Mouse (Mus musculus) embryonic facial prominence, embryonic 14.5 days (tissue): Measurements from ENCODE around the gene Atm. TPM values are rescaled to one million over a fixed set of nuclear protein-coding genes. Genes with fewer than 3 reads are reported as not detected.

Source experiments
- ATAC-seq: fragments of 200-750 bp; cut with Nextera tagmentation; 2 replicates; pipeline ENCODE4 v1.8.0; 2017; ENCODE audit warnings: low read depth, moderate number of reproducible peaks, moderate TSS enrichment
- DNase-seq: peaks from one replicate; pipeline ENCODE4 v3.0.0-alpha.2; 2015; ENCODE audit warnings: low spot score
- H3K27ac ChIP-seq: fragments of 300-500 bp; sonication (generic); replicated peaks from 2 replicates; pipeline ENCODE4 v1.5.1; 2014; ENCODE audit warnings: low read depth, mild to moderate bottlenecking, low read length, moderate library complexity
- H3K27me3 ChIP-seq: fragments of 300-500 bp; sonication (generic); replicated peaks from 2 replicates; pipeline ENCODE4 v1.6.1; 2014; ENCODE audit warnings: low read length; ENCODE audit not compliant: control insufficient read depth, insufficient read depth
- H3K36me3 ChIP-seq: fragments of 300-500 bp; sonication (generic); 2 replicates; pipeline ENCODE4 v1.6.1; 2014; ENCODE audit warnings: low read length, mixed read lengths; ENCODE audit not compliant: control insufficient read depth, insufficient read depth
- H3K4me1 ChIP-seq: fragments of 300-500 bp; sonication (generic); 2 replicates; pipeline ENCODE4 v1.6.1; 2014; ENCODE audit warnings: antibody characterized with exemption, low read length; ENCODE audit not compliant: control insufficient read depth, insufficient read depth
- H3K4me2 ChIP-seq: fragments of 300-500 bp; sonication (generic); 2 replicates; pipeline ENCODE4 v1.6.1; 2014; ENCODE audit warnings: low read depth, mild to moderate bottlenecking, low read length, moderate library complexity, mixed read lengths
- H3K4me3 ChIP-seq: fragments of 300-500 bp; sonication (generic); 2 replicates; pipeline ENCODE4 v1.5.1; 2014; ENCODE audit warnings: low read depth, mild to moderate bottlenecking, low read length
- H3K9ac ChIP-seq: fragments of 300-500 bp; sonication (generic); 2 replicates; pipeline ENCODE4 v1.6.1; 2014; ENCODE audit warnings: low read depth, mild to moderate bottlenecking, low read length, moderate library complexity, mixed read lengths
- H3K9me3 ChIP-seq: fragments of 300-500 bp; sonication (generic); 2 replicates; pipeline ENCODE4 v1.6.1; 2016; ENCODE audit warnings: low read length; ENCODE audit not compliant: control insufficient read depth
- WGBS: fragments of 180-500 bp; shearing (Covaris S2); extraction: QIAGEN DNeasy Blood & Tissue Kit; methylation state at CpG from one replicate; pipeline ENCODE4 v1.1.7; 2014; 5-methylcytosine and 5-hydroxymethylcytosine counted together
- polyA plus RNA-seq: library from polyadenylated mRNA; unstranded; fragments of >200 nt; fragmentation: Nextera tagmentation; extraction: Ambion mirVana; gene quantifications from 2 replicates; pipeline ENCODE4 v1.2.1, GENCODE M21; 2014

The Atm gene
- 10.9 and 12.8 TPM in 2 replicates for polyA plus RNA-seq

DNA sequence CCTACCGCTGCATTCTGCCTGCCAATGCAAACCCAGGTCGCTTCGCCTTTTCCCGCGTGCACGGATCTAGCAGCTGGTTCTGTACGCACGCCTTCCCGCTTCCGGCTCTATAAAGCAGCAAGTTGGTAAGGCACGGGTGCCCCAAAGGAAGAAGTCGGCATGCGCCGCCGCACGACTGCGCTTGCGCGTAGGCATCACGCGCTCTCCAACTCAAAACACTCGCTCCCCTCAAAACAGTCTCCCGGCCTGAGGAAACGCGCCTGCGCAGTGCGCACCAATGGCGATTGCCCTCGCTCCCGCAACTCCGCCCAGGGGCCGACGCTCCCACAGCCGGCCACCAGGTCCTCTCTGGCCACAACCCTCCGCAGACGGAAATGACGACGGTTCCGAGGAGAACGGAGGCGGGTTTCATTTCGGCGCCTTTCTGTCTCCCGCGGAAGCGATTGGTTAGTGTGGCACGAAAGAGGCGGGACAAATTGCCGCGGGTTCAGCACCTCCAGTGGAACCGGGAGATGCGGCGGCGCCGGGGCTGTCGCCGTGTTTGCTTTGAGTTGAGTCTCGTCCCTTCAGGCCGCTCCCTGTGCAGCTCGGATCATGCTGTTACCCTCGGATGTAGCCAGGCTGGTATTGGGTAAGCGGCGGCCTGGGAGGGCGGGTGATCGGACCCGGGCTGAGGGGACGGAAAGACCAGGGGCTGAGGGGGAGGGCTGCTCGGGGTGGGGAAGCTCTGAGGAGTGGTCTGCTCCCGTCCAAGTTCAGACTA, at the start of gene Atm, which contains the start of gene Npat:
Gene Atm (minus strand): TSS at position 183 of the 763 bp plus-strand sequence.
Gene Npat (plus strand): TSS at position 490 of the 763 bp plus-strand sequence.
- WGBS: under 1% methylated on average over 53 of the region's 69 CpGs
- peak within 1 kb of the TSS; percentile 86 for H3K4me2 ChIP-seq
- H3K4me1 ChIP-seq: peaks cover 14% of the 10 kb centered on the region
- H3K27ac ChIP-seq: peak within 1 kb of the TSS; percentile 83
- ATAC-seq: peak; percentile 99
- peak within 1 kb of the TSS; percentile 80 for H3K4me3 ChIP-seq
- no peaks in the 10 kb centered on the region for H3K27me3 ChIP-seq
- peak within 1 kb of the TSS; percentile 84 for H3K9ac ChIP-seq
- no peaks in the 10 kb centered on the region for H3K9me3 ChIP-seq
- DNase-seq: peak; percentile 99
- H3K36me3 ChIP-seq: peaks cover 1% of the 10 kb centered on the region

GRCm38 (mm10) chr9:53581870-53582269, 45.3 kb upstream of the Atm start:
- ATAC-seq: no peak
- 80% methylated on average over 4 of the region's 4 CpGs for WGBS
- no peaks in the 10 kb centered on the region for H3K9me3 ChIP-seq

GRCm38 (mm10) chr9:53575721-53576120, 39.2 kb upstream of the Atm start:
- ATAC-seq (no peak), DNase-seq (peak; percentile 75)
- H3K36me3 ChIP-seq: peaks cover 57% of the 10 kb centered on the region
- no peaks in the 10 kb centered on the region for H3K9me3 ChIP-seq
- no peak overlapping the region for H3K9ac ChIP-seq
- H3K27ac ChIP-seq: peak overlapping the region; percentile 48
- no peaks in the 10 kb centered on the region for H3K27me3 ChIP-seq
- no peaks in the 10 kb centered on the region for H3K4me1 ChIP-seq
- H3K4me2 ChIP-seq: no peak overlapping the region
- H3K4me3 ChIP-seq: no peak overlapping the region
- 50% methylated on average over 5 of the region's 5 CpGs for WGBS

More at GRCm38 (mm10) chr9:53581870-53582269, 45.3 kb upstream of the Atm start:
- Histone ChIP-seq H3K4me3 (no peak overlapping the region), H3K4me1 (no peaks in the 10 kb centered on the region), H3K27ac (no peak overlapping the region), H3K4me2 (no peak overlapping the region), H3K9ac (no peak overlapping the region), H3K27me3 (no peaks in the 10 kb centered on the region), H3K36me3 (peaks cover 77% of the 10 kb centered on the region)
- no peak for DNase-seq

GRCm38 (mm10) chr9:53572516-53573307, 36.2 kb upstream of the Atm start:
- H3K27ac ChIP-seq: no peak overlapping the region
- no peak for DNase-seq
- H3K4me3 ChIP-seq: no peak overlapping the region
- no peak overlapping the region for H3K9ac ChIP-seq
- no peaks in the 10 kb centered on the region for H3K4me1 ChIP-seq
- no peak overlapping the region for H3K4me2 ChIP-seq
- H3K9me3 ChIP-seq: no peaks in the 10 kb centered on the region
- H3K36me3 ChIP-seq: peaks cover 57% of the 10 kb centered on the region
- WGBS: 95% methylated on average over 7 of the region's 7 CpGs
- ATAC-seq: no peak
- no peaks in the 10 kb centered on the region for H3K27me3 ChIP-seq

- ATAC-seq (no peak), DNase-seq (no peak)
- Histone ChIP-seq H3K36me3 (peaks cover 76% of the 10 kb centered on the region), H3K4me3 (no peak overlapping the region), H3K9me3 (no peaks in the 10 kb centered on the region), H3K27me3 (no peaks in the 10 kb centered on the region), H3K27ac (no peak overlapping the region), H3K9ac (no peak overlapping the region), H3K4me1 (no peaks in the 10 kb centered on the region), H3K4me2 (no peak overlapping the region)
- 89% methylated on average over 6 of the region's 6 CpGs for WGBS
These were observed 34.1 kb upstream of the Atm start for GRCm38 (mm10) chr9:53570662-53571061.

- H3K4me1 ChIP-seq: peaks cover 14% of the 10 kb centered on the region
- H3K4me3 ChIP-seq: peak overlapping the region; percentile 80
- H3K9me3 ChIP-seq: no peaks in the 10 kb centered on the region
- peak overlapping the region; percentile 84 for H3K9ac ChIP-seq
- peak overlapping the region; percentile 83 for H3K27ac ChIP-seq
- peak; percentile 27 for DNase-seq
- H3K4me2 ChIP-seq: peak overlapping the region; percentile 65
- H3K36me3 ChIP-seq: no peaks in the 10 kb centered on the region
- H3K27me3 ChIP-seq: no peaks in the 10 kb centered on the region
- WGBS: under 1% methylated on average over 29 of the region's 34 CpGs
- ATAC-seq: no peak
These were observed 911 bp upstream of the Atm start for GRCm38 (mm10) chr9:53537336-53537965.

DNA sequence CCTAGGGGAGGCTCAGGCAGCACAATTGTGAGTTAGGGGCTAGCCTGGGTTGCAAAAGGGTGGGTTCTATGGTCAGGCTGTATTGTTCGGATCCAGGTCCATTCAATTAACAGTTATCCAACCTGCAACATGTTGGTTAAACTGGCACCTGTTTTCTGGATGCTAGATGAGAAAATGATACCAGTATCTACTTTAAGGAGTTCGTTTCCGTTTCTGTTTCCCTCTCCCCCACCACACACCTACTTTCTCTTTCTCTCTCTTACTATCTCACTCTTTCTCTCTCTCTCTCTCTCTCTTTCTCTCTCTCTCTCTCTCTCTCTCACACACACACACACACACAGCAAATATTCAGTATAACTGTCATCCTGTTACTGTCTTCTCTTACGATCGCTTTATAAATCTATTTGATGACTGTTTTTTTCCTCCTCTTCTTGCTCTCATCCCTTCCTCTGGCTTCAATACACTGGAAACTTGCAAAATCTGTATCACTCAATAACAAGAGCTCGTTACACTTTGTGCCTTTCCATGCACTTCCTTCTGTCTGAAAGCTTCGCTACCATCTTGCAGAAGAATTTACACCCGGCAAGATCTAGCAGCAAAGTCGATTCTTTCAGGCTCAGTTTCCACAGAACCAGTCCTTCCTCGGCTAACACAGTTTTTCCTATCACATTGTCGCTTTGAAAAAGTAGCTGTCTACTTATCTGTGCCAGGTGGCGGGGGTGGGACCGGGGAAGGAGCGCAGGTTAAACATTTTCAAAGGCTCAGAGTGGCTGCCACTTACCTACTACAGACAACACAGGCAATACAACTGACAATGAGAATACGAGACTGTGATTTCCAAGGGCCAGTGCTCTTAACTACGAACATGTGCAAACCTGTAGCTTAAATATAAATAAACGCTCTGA, 872 bp downstream of the Atm start:
- peaks cover 10% of the 10 kb centered on the region for H3K36me3 ChIP-seq
- no peaks in the 10 kb centered on the region for H3K27me3 ChIP-seq
- H3K4me2 ChIP-seq: peak overlapping the region; percentile 86
- peak overlapping the region; percentile 77; the same call in 1 of the 2 replicates for H3K27ac ChIP-seq
- DNase-seq: no peak
- peak overlapping the region; percentile 66 for H3K9ac ChIP-seq
- H3K9me3 ChIP-seq: no peaks in the 10 kb centered on the region
- WGBS: 17% methylated on average over 17 of the region's 17 CpGs
- peak overlapping the region; percentile 80 for H3K4me3 ChIP-seq
- peaks cover 14% of the 10 kb centered on the region for H3K4me1 ChIP-seq
- no peak for ATAC-seq
